Mouse (Mus musculus): ENCODE results near the gene Akr1b3.
A peak's percentile ranks its signal among the peaks of the same experiment; 100 is the strongest.

The Akr1b3 gene

DNA sequence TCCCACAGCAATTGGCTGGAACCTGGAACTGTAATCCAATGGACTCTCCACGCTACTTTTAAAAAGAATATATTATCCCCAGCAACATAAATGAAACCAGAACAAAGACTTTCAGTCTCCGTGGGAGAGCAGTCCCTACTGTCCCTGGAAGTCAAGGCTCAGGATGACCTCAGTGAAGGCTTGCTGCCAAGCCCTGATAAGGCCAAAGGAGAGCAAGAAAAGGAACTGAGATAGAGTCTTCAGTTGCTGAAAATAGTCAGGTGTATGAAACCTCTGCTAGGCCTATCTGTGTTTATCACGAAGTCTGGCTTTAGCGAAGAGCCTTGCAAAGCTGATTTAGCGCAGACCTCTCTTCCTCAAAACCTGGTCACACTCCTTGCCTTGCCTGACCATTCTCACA, 14.1 kb upstream of the Akr1b3 start:
- DNase-seq (ENCODE audit: low read depth, low spot score): no peak

DNA sequence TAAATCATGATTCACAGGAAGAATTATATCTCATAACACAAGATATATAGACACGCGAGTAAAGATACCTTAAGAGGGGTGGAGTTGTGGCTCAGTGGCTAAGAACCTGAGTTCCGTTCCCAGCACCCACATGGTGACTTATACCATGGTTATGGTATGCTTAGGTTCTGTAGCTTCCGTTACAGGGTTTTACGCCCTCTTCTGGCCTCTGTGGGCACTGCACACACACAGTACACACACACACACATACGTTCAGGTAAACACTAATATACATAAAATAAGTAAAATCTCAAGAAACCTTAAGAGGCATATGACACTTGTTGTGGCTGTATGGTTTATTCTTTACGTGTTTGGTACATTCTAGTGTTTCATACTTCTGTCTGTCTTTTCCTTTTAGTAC, 4.8 kb upstream of the Akr1b3 start:
- no peak for DNase-seq (ENCODE audit: low read depth, low spot score)

DNA sequence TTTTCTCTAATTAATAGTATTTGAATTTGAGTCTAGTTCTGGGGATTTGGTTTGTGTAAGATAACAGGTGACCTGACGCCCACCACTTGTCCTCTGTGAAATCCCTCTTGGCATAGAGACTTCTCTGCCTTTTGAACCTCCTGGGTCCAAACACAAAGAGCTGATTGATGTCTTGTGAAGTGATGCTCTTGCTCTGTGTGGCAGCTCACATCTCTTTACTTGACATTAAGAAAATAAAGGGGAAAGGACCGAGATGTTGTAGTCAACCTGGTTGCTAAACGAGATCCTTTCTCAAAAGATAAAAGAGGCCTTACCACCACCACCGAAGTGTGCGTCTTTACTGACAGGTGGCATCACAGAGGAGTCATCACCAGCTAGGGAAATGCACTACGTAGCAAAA, 1.4 kb upstream of the Akr1b3 start:
- peak; percentile 26 for DNase-seq (ENCODE audit: low read depth, low spot score)

DNA sequence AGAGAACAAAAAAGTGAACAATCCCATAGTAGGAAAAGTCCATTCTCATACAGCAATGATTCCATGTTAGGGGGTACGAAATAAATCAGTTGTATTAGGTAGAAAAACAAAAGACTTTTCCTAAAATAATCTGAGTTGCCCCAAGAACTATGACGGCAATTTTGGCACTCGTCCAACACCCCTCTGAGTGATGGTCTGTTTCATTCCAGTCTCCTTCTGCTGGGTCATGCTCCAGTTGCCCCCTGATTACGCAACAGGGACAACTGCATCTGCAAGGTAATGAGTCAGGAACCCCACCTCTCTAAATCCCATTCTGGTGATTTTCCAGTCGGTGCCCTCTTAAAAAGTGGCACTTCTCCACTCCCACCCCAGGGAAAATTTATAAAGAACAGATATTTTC, 894 bp upstream of the Akr1b3 start:
- peak; percentile 33 for DNase-seq (ENCODE audit: low read depth, low spot score)

DNA sequence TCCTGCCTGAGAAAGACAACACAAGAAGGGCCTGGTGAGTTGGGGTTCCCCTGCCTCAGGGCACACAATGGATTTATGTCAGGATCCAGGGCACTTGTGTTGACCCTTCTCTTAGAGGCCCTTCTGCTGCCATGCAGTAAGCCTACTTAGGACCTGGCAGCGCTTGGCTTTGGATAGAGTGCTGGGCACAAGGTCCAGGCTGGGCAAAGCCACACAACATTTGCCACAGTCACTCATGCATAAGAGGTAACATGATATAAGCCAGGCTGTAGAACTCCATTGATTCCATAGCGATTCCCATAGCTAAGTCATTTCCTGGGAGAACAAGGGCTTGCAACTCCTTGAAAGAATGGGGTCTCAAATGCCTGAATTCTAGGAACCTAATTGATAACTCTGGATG, 3.4 kb downstream of the Akr1b3 start:
- no peak for DNase-seq (ENCODE audit: low read depth, low spot score)

DNA sequence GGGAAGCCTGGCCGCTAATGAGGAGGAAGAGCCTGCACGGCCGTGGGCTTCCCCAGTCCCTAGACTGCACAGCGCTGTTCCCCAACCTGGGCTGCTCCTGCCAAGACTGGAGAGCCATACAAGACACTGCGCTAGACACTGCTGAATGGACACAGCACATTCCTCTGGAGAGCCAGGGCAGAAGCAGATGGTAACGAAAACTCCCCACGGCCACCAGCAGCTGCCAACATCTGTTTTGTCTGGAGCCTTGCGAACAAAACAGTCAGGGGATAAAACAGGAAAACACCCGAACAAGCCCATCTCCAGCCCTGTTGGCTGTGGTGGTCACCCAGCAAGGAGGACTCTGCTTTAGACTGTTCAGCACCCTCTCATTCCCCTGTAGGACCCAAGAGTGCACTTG, 3.9 kb downstream of the Akr1b3 start:
- DNase-seq (ENCODE audit: low read depth, low spot score): no peak

DNA sequence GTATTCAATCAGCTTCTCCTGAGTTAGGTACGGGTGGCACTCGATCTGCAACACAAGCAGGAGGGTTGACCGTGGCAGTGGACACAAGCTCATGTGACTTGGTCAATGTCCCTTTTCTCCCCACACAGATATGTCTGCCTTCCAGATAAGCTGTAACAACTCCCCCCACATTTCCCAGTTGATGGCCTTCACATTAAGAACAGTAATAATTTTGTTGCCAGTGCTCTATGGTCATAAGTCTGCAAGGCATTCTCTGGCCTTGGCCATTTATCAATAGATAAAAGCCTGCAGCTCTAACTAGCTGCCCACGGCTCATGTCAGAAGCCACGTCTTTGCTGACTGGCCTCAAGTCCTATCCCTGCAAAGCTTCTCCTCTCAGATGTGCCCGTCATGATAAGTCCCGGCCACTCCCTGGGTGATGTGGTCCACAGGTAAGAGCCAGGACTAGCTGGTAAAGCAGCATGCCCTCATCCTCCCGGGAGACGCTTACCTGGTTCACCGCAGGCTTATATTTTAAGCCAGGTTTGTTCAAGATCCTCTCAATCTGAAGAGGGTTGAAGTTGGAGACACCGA, 7.2 kb downstream of the Akr1b3 start:
- DNase-seq (ENCODE audit: low read depth, low spot score): no peak

DNA sequence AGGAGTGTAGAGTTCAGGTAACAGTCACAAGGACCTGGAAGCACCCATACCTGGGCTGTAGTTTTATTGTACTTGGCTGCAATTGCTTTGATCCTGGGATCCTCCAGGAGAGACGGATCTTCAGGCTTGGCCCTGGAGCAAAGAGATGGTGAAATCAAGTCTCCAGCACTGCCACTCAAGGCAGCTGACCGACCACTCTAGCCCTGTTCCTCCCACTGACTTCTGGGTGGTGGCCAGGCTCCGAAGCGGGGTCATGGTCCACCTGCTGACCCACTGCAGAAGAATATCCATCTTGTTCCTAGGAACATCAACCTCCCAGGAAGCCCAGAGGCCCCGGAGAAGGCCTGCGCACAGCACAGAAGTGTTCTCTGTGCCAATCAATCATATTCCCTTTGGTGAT, 7.8 kb downstream of the Akr1b3 start:
- DNase-seq (ENCODE audit: low read depth, low spot score): no peak

DNA sequence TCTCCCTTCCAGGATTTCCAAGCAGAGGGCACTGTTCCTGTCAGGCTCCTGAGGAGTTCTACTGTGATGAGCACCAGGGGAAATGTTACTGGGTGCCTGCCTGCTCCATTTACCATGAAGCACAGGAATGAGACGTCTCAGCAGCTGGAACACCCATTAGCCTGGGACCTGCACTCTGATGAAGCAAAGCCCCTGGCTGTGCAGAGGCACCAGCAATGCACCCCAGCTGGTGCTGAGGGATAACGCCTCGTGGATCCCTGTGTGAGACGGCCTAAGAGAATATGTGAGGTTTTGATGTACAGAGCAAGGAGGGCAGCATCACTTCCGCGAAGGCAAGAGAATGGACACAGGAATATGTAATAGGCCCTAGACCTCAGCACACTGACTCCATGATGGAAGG, 10.5 kb downstream of the Akr1b3 start:
- DNase-seq (ENCODE audit: low read depth, low spot score): no peak

DNA sequence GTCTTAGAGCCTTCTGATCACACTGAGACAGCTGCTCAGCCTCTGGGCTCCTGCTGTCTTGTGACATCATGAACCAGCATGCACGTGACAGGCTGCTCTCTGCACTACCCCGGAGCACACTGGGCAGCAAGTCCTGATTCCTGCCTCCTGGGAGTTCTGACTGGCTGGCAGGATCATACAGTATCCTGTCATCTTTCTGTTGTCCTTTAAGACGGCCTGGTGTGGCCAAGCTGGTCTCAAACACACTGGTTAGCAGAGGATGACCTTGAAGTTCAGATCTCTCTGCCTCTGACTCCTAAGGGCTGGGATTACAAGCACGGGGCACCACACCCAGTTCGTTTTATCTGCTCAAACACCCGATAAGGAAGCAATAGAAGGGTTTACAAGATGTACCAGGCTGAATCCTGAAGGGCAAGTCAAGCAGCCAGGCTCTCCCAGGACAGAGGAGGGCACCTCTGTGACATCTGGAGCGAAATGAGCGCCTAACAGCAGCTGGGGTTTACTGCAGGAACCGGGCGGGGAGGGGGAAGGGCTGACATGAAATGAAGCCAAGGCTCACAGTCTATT, 12.5 kb downstream of the Akr1b3 start:
- no peak for DNase-seq (ENCODE audit: low read depth, low spot score)

DNA sequence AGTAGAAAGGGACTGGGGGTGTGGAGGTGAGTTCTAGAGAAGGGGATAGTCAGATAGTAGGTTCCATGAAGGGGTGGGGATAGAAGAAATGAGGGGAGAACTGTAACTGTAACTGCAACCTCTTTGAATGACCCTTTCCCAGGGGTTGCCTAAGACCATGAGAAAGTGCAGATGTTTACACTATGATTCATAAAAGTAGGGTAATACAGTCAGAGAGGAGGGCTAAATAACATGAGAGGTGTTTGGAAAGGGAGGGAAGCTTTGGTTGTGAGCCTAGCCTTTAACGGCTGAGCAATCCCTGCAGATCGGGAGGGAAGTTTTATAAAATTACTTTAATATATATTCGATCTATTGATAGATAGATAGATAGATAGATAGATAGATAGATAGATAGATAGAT, 20.2 kb downstream of the Akr1b3 start:
- DNase-seq (ENCODE audit: low read depth, low spot score): no peak

DNA sequence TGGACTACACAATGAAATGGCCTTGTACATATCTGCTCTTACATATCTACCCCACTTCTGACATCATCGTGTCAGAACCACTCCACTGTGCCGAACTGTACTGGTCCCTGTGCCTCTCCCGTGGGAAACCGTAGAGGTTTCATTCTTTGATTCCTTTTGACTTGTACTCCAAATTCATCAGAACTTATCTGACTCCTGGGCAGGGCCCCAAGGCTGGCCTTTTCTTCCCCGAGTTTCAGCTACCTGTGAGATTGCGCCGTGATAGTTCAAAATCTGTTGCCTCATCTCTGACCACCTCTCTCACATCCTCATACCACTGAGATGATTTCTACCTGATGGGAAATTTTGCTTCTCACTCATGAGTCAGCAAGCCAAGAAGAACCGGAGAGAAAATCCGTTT, 21.8 kb downstream of the Akr1b3 start:
- DNase-seq (ENCODE audit: low read depth, low spot score): no peak

DNA sequence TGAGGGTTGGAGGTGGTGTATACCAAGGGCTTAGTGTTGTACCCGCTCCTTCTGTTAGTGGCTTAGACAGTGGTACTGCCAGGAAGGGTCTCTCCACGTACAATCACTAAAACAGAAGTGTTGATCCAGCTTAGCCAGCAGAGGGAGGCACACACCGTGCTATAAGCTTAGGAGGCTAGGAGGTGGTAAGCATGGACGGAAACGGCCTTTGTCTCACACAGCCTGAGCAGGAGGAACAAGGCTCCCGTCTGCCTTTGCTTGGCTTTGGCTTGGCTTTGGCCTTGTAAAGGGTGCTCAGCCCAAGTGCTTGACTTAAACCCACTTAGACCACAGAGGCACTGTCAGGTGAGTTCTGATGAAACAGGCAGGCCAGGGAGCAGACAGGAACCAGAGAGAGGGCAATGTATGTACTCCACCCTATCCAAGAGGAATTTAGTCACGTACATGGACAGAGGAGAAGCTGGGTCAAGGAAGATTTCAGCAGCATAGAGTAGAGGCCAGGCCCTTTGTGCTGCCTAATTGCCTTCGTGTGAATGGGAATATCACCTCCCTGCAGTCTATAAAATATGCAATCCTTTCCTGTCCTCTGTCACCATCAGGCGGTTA, 24.3 kb downstream of the Akr1b3 start:
- peak; percentile 76 for DNase-seq (ENCODE audit: low read depth, low spot score)

DNA sequence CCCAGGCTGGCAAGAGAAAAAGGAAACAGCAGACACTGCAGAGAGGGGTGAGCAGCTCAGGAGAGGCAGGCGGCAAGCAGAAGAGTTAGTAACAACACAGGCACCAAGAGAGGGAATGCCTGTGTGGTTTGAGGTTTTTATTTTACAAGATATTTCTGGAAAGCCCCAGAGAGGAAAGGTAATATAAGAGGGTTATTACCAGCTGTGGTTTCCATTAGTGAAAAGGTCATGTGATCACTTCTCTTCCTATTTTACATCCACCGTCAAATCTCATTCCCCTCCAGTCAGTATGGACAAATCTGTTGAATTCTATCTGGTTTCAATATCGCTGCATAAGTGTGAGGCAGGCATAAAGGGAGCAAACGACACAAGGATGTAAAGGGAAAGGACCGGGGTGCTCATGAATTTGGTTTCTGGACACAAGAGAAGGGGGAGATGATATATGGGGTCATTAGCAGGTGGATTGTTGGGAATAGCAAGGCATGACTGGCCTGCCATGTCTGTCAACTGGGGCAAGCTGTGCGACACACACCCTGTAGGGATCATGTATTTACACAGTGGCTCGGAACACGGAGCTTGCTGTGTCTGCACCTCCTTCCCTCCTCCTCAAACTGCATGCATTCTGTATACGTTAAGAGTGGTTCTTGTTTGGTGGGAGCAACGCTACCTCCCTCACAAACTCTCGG, 24.9 kb downstream of the Akr1b3 start:
- DNase-seq (ENCODE audit: low read depth, low spot score): no peak

DNA sequence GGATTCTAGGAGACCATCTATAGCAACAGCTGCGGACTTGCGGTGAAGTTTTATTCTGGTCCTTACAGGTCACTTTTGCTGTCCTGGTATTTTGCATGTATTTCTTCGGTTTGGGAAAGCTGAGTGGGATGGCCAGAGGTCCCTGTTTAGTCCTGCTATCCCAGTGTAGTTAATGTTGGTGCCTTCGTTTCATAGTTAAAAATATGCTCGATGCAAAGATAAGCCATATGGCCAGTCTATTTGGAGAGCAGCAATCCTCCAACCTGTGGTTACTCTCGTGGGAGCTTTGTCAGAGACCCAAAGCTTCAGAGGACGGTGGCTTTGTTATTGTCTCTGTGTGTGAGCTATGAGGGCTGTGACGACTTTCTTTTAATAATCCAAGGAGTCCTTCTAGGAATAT, 26.6 kb downstream of the Akr1b3 start:
- DNase-seq (ENCODE audit: low read depth, low spot score): no peak

DNA sequence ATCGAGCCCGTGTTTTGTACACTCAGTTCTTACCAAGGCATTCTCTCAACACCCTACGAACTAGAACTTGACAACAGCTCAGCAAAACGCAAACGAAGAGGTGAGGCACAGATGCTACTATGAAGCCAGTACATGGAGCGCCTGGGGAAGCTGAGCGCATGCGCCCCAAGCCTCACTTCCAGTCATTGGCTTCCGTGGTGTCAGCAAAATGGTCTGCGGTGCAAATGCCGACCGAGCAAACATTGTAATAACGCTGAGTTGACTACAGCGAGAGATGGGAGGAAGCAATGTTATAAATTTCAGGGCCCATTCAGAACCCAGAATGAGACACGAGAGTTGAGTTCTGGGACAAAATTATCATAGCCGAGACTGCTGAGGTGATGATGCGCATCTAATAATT, 27.2 kb downstream of the Akr1b3 start:
- no peak for DNase-seq (ENCODE audit: low read depth, low spot score)

DNA sequence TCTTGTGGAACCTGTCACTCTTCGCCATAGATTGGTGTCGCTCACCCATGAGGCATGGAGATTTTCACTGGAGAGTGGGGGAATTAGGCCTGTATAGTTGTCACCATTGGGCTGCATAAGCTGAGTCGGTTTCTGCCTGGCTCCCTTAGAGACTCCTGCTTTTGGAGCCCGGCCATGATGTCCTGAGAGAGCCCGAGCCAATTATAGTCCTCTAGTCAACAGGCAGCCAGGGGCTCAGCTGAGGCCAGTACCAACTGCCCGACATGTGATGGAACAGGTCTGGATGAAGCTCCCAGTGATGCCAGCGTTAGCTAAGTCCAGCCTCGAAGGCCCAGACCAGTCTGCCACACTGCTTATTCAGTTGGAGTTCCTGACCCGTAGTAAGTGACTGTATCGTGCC, 29.2 kb downstream of the Akr1b3 start:
- no peak for DNase-seq (ENCODE audit: low read depth, low spot score)

DNA sequence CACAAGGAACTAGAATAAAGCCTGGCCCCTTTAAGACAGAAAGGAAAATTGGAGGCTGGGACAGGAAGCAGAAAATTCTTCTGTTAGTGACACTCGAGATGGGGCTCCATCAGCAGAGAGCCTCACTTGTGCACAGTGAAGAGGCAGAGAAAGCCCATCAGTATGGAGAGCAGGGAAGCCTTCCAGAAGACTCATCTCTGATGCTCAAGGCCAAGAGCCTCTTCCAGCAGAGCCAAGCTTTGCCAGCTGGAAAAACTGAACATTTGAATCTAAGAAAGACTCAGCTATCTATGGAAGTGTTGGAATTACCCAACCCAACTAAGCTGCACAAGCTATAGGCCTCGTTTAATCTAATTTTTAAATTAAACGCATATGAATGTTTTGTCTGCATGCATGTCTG, 30.4 kb downstream of the Akr1b3 start:
- DNase-seq (ENCODE audit: low read depth, low spot score): no peak

DNA sequence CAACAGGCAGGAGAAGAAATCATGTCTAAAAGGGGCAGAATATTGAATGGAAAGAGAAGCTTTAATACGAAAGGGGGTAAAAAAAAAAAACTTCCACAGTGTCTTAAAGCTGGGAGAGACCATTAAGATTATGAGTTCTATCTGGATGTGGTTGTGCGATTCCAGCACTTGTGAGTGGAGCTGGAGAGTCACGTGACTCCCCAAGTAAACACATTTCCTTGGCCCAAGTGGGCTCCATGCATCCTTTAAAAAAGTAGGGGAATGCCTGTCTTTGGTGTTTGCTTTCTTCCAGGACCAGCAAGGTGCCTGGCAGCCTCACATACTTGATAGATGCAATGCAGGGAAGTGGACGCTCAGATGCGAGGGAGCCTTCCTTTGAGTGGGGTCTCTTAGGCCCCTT, 38.9 kb downstream of the Akr1b3 start:
- no peak for DNase-seq (ENCODE audit: low read depth, low spot score)

DNA sequence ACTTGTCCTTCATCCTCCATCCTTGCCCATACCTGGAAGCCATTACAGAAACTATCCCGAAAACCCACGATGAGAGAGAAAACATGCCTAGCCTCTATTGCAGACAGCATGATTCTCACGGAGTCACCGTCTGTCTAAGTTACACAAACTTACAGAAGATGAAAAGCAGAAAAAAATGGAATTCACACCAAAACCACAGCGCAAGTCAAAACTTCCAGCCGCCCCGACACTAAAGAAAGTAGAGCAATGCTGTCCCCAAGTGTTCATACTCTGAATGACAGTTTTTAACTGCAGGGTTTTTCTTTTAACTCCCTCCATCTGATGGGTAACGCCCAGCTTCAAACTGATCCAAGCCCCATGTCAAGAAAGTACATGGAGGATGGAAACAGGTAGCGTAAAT, 39.6 kb downstream of the Akr1b3 start:
- DNase-seq (ENCODE audit: low read depth, low spot score): peak; percentile 58

DNA sequence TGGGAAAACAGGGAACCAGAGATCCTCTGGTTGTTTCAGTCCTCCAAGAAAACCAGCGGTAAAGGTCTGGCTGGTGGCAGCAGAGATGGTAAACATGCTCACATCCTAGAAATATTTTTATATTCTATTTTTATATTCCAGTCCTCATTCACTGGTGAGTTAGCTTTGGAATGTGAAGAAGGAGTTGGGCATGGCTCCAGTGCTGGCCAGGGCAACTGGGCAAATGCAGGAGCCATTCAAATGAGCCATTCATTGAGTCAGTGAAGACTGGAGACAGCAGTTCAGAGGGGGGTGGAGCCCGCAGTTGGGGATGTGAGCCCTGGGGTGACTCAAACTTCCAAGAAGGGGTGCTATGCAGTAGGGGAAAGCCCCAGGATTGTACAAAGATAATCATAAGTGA, 42.9 kb downstream of the Akr1b3 start:
- DNase-seq (ENCODE audit: low read depth, low spot score): no peak

DNA sequence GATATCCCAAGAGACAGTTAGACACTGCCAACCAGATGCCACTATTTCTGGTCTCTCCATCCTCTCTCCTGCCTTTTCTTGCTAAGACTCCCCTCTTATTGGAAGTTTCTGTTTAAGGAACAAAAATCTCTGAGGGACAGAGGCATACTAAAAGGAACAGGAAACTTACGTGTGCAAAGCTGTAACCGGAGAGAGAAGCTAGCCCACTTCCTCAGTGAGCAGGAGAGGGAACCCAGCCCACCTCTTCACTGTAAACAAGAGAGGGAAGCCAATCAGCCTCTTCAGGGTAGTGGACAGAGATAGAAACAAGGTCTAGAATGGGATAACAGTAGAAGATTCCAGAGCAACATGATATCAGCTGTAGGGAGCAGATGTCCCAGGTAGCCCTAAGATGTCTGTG, 44.2 kb downstream of the Akr1b3 start:
- no peak for DNase-seq (ENCODE audit: low read depth, low spot score)

DNA sequence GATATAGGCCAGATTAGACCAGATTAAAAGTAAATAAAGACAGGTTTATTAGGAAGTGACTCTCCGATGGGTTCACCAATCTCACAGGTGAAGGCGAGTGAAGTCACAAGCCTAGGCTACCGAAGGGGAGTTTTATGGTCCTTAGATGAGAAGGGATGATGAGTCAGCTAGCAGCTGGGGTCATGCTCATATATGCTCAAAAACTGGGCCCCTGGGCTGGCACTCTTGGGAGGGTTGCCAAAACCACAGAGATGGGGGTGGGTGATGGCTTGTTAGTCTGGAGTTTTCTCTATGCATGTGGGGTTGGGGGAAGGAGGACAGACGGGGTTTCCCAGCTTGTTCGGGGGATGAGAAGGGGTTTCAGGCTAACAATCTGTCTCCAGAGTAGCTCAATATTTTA, 44.8 kb downstream of the Akr1b3 start:
- no peak for DNase-seq (ENCODE audit: low read depth, low spot score)
